Mouse (Mus musculus) lung, postnatal 36 days (tissue): Measurements from ENCODE around the gene Gm30083.

Experiments
- DNase-seq: peaks from one replicate; pipeline ENCODE4 v3.0.0; 2022; ENCODE audit warnings: mixed read lengths

Gm30083 gene

GRCm38 (mm10) chr14:34015063-34015462 is at the start of gene Gm30083:
TSS of gene Gm30083 (minus strand) at chr14:34015182.
- DNase-seq: no peak

GRCm38 (mm10) chr14:34052516-34052915 is 37.5 kb upstream of the Gm30083 start, which contains the start of gene Antxrl:
TSS of gene Antxrl (plus strand) at chr14:34052707.
- DNase-seq: no peak

GRCm38 (mm10) chr14:34050101-34050779 is 35.3 kb upstream of the Gm30083 start:
- DNase-seq: no peak

GRCm38 (mm10) chr14:34043341-34043740 is 28.4 kb upstream of the Gm30083 start:
- no peak for DNase-seq

- no peak for DNase-seq
These were observed 26.3 kb upstream of the Gm30083 start for GRCm38 (mm10) chr14:34041241-34041640.

- no peak for DNase-seq
These were observed 19.0 kb upstream of the Gm30083 start for GRCm38 (mm10) chr14:34033841-34034610.

- no peak for DNase-seq
These were observed 11.7 kb upstream of the Gm30083 start for GRCm38 (mm10) chr14:34026710-34027109.

GRCm38 (mm10) chr14:34016938-34017337 is 2.0 kb upstream of the Gm30083 start:
- DNase-seq: no peak

GRCm38 (mm10) chr14:34016381-34016780 is 1.4 kb upstream of the Gm30083 start, which contains the start of gene Gm5460:
TSS of gene Gm5460 (plus strand) at chr14:34016758.
- DNase-seq: no peak

- no peak for DNase-seq
These were observed 12.6 kb downstream of the Gm30083 start for GRCm38 (mm10) chr14:34002358-34002757.

GRCm38 (mm10) chr14:34001445-34001844 is 13.5 kb downstream of the Gm30083 start:
- no peak for DNase-seq

GRCm38 (mm10) chr14:34000076-34000475 is 14.9 kb downstream of the Gm30083 start:
- no peak for DNase-seq

GRCm38 (mm10) chr14:33997427-33997826 is 17.6 kb downstream of the Gm30083 start:
- no peak for DNase-seq

- DNase-seq: peak; percentile 1
These were observed 21.3 kb downstream of the Gm30083 start for GRCm38 (mm10) chr14:33993521-33994289.

GRCm38 (mm10) chr14:33993051-33993450 is 21.9 kb downstream of the Gm30083 start:
- no peak for DNase-seq

GRCm38 (mm10) chr14:33991971-33992370 is 23.0 kb downstream of the Gm30083 start:
- no peak for DNase-seq

GRCm38 (mm10) chr14:33989201-33989600 is 25.8 kb downstream of the Gm30083 start:
- DNase-seq: no peak

- no peak for DNase-seq
These were observed 36.4 kb downstream of the Gm30083 start, which contains the start of gene Zfp488 for GRCm38 (mm10) chr14:33978604-33979059. TSS of gene Zfp488 (minus strand) at chr14:33978764.

- DNase-seq: no peak
These were observed 37.2 kb downstream of the Gm30083 start for GRCm38 (mm10) chr14:33977748-33978147.

- DNase-seq: no peak
These were observed 40.2 kb downstream of the Gm30083 start for GRCm38 (mm10) chr14:33974752-33975151.

GRCm38 (mm10) chr14:33972679-33973078 is 42.3 kb downstream of the Gm30083 start:
- no peak for DNase-seq

- no peak for DNase-seq
These were observed 49.3 kb downstream of the Gm30083 start for GRCm38 (mm10) chr14:33965675-33966074.

- DNase-seq: peak; percentile 53
These were observed 55.6 kb downstream of the Gm30083 start for GRCm38 (mm10) chr14:33959341-33959740.
